In genomic region chr1:185472025-185472720, GRCm38 (mm10) we compare ENCODE assay signal across 14 mouse cellular contexts. TPM values are rescaled to one million over a fixed set of nuclear protein-coding genes. Genes with fewer than 3 reads are reported as not detected.
DNase-seq lines count a peak whose midpoint lies in the region; ATAC-seq and TF ChIP-seq lines count a peak whose summit lies in the region.
"Had no signal": no experiment of that assay in that cellular context is flagged by ENCODE, and none has a peak within 500 bp of the region (broad histone marks: within the 10 kb centered on the region; RNA-seq: fewer than 3 reads in every experiment).

No protein-coding gene starts in this region.

- intact Hi-C loops in left cerebral cortex, postnatal 4 days (cut with DNase I): no loop called here
- intact Hi-C loops in left cerebral cortex, postnatal 36 days (cut with DNase I): no loop called here

- H3K4me2 ChIP-seq in heart, embryonic 11.5 days: peak overlapping the region; percentile 41
- H3K4me2 ChIP-seq in embryonic facial prominence, embryonic 13.5 days: no peak overlapping the region
- H3K4me2 ChIP-seq: neural tube, embryonic 13.5 days had no signal

- no peaks in the 10 kb centered on the region for H3K27me3 ChIP-seq in heart, embryonic 11.5 days (ENCODE audit: control insufficient read depth, insufficient read depth, low read length)
- no peaks in the 10 kb centered on the region for H3K27me3 ChIP-seq in MEL (ENCODE audit: control insufficient read depth in 1 of 2, insufficient read depth in 2 of 2, low read length in 2 of 2)
- H3K27me3 ChIP-seq in embryonic facial prominence, embryonic 13.5 days: no peaks in the 10 kb centered on the region
- H3K27me3 ChIP-seq: neural tube, embryonic 13.5 days had no signal

- no peak for DNase-seq in heart, adult 18-20 months
- peak; percentile 88 for DNase-seq in MEL (ENCODE audit: low read depth, low spot score)
- DNase-seq in left cerebral cortex, postnatal 4 days: no peak
- DNase-seq in urinary bladder, adult 2 months (ENCODE audit: low spot score): no peak
- no peak for DNase-seq in left cerebral cortex, postnatal 36 days (ENCODE audit: low spot score in 2 of 2)
- DNase-seq: B cell, adult 2 months; cerebellum, adult 9-10 months; heart, postnatal 36 days; layer of hippocampus, adult 9-11 months; lung, postnatal 10 days had no signal

- no peak for TF ChIP-seq RAD21 in MEL (IDR thresholded peaks at IDR 0.05; ENCODE audit: low read depth, low read length)

- H3K4me3 ChIP-seq in heart, embryonic 11.5 days (ENCODE audit: low read depth, low read length): no peak overlapping the region
- no peak overlapping the region for H3K4me3 ChIP-seq in MEL (ENCODE audit: control insufficient read depth in 1 of 2, insufficient read depth in 1 of 2, low read depth in 2 of 2, low read length in 2 of 2)
- H3K4me3 ChIP-seq in embryonic facial prominence, embryonic 13.5 days: no peak overlapping the region
- H3K4me3 ChIP-seq: neural tube, embryonic 13.5 days had no signal

- H3K9me3 ChIP-seq in heart, embryonic 11.5 days (replicated peaks; ENCODE audit: control insufficient read depth, low read length): no peaks in the 10 kb centered on the region
- H3K9me3 ChIP-seq in MEL (replicated peaks; ENCODE audit: insufficient read depth, low read length): no peaks in the 10 kb centered on the region
- no peaks in the 10 kb centered on the region for H3K9me3 ChIP-seq in embryonic facial prominence, embryonic 13.5 days
- H3K9me3 ChIP-seq: neural tube, embryonic 13.5 days had no signal

- peak overlapping the region; percentile 87 for H3K27ac ChIP-seq in heart, embryonic 11.5 days (ENCODE audit: low read depth, low read length)
- H3K27ac ChIP-seq in MEL (ENCODE audit: control insufficient read depth, low read depth, low read length): peak overlapping the region; percentile 79
- H3K27ac ChIP-seq in embryonic facial prominence, embryonic 13.5 days: no peak overlapping the region
- H3K27ac ChIP-seq: neural tube, embryonic 13.5 days had no signal

- H3K4me1 ChIP-seq in heart, embryonic 11.5 days (ENCODE audit: control insufficient read depth, insufficient read depth, low read length): peaks cover 18% of the 10 kb centered on the region
- peaks cover 16 to 46% of the 10 kb centered on the region in 2 experiments for H3K4me1 ChIP-seq in MEL (ENCODE audit: control insufficient read depth in 1 of 2, insufficient read depth in 2 of 2, low read length in 2 of 2)
- H3K4me1 ChIP-seq in embryonic facial prominence, embryonic 13.5 days: no peaks in the 10 kb centered on the region
- H3K4me1 ChIP-seq: neural tube, embryonic 13.5 days had no signal

- no peaks in the 10 kb centered on the region for H3K79me2 ChIP-seq in MEL (ENCODE audit: control insufficient read depth, insufficient read depth, low read length, poor library complexity)

- no peaks in the 10 kb centered on the region for H3K36me3 ChIP-seq in heart, embryonic 11.5 days (ENCODE audit: control insufficient read depth, insufficient read depth, low read length)
- peaks cover 0 to 39% of the 10 kb centered on the region in 2 experiments; a peak in 2 of 4 replicates for H3K36me3 ChIP-seq in MEL (ENCODE audit: control insufficient read depth in 1 of 2, insufficient read depth in 2 of 2, low read length in 2 of 2)
- H3K36me3 ChIP-seq in embryonic facial prominence, embryonic 13.5 days: no peaks in the 10 kb centered on the region
- H3K36me3 ChIP-seq: neural tube, embryonic 13.5 days had no signal

- no peak for TF ChIP-seq POLR2A in MEL (IDR thresholded peaks at IDR 0.05; ENCODE audit: control insufficient read depth in 1 of 2, insufficient read depth in 1 of 2, low read depth in 1 of 2, low read length in 2 of 2, poor library complexity in 1 of 2)

- H3K9ac ChIP-seq in heart, embryonic 11.5 days (ENCODE audit: low read depth, low read length): peak overlapping the region; percentile 56; the same call in 1 of the 2 replicates
- H3K9ac ChIP-seq in MEL (ENCODE audit: control insufficient read depth, low read depth, low read length, poor library complexity, severe bottlenecking): peak overlapping the region; percentile 1; the same call in 1 of the 2 replicates
- H3K9ac ChIP-seq in embryonic facial prominence, embryonic 13.5 days: 0 out of 2 replicates have a peak overlapping the region, but pooled peaks have one; percentile 32
- H3K9ac ChIP-seq: neural tube, embryonic 13.5 days had no signal

- TF ChIP-seq CTCF in MEL (IDR thresholded peaks at IDR 0.05 in 2 of 3, conservative IDR thresholded peaks at IDR 0.05 in 1 of 3; ENCODE audit: control insufficient read depth in 1 of 3, insufficient read depth in 1 of 3, low read depth in 2 of 3, low read length in 3 of 3, poor library complexity in 1 of 3, severe bottlenecking in 1 of 3): no peak

- TF ChIP-seq EP300 in MEL (IDR thresholded peaks at IDR 0.05; ENCODE audit: low read depth in 1 of 2, low read length in 2 of 2): peak; percentile 83 to 96

- ATAC-seq in heart, embryonic 11.5 days (replicated peaks; ENCODE audit: insufficient number of reproducible peaks, low FRiP score, low TSS enrichment): peak; percentile 90
- ATAC-seq in embryonic facial prominence, embryonic 13.5 days (ENCODE audit: insufficient number of reproducible peaks, insufficient read depth, low FRiP score, low TSS enrichment, low read depth): no peak
- ATAC-seq in megakaryocyte, adult 5-6 weeks (ENCODE audit: poor library complexity, severe bottlenecking): peak; percentile 58

- 20% methylated on average over 8 of the region's 8 CpGs for WGBS in heart, embryonic 11.5 days (ENCODE audit: insufficient replicate concordance)
- 33% methylated on average over 8 of the region's 8 CpGs for WGBS in embryonic facial prominence, embryonic 13.5 days

TF ChIP-seq in MEL, 35 proteins besides CTCF, POLR2A, EP300 and RAD21:
- TF ChIP-seq UBTF (IDR thresholded peaks at IDR 0.05; ENCODE audit: borderline replicate concordance, insufficient read depth, low read depth, low read length) (no peak), TCF12 (IDR thresholded peaks at IDR 0.05; ENCODE audit: low read depth, low read length) (peak; percentile 98), SMC3 (IDR thresholded peaks at IDR 0.05; ENCODE audit: low read depth, low read length) (no peak), ZKSCAN1 (IDR thresholded peaks at IDR 0.05; ENCODE audit: low read depth, low read length) (no peak), MYB (IDR thresholded peaks at IDR 0.05; ENCODE audit: low read depth, low read length) (0 out of 2 replicates have a peak, but pooled peaks have one; percentile 55), MYC (IDR thresholded peaks at IDR 0.05; ENCODE audit: low read depth, low read length) (peak; percentile 95), CHD2 (IDR thresholded peaks at IDR 0.05; ENCODE audit: low read length) (no peak), USF1 (IDR thresholded peaks at IDR 0.05; ENCODE audit: low read depth, low read length) (peak; percentile 83), RCOR1 (IDR thresholded peaks at IDR 0.05; ENCODE audit: low read depth, low read length) (peak; percentile 72), HCFC1 (IDR thresholded peaks at IDR 0.05; ENCODE audit: low read depth, low read length) (no peak), KAT2A (conservative IDR thresholded peaks at IDR 0.05; ENCODE audit: low read depth, low read length) (no peak), POLR2AphosphoS5 (IDR thresholded peaks at IDR 0.05; ENCODE audit: borderline replicate concordance, low read depth, low read length) (no peak), MAZ (IDR thresholded peaks at IDR 0.05; ENCODE audit: low read depth, low read length) (no peak), ETS1 (IDR thresholded peaks at IDR 0.05; ENCODE audit: low read depth, low read length) (peak; percentile 96), NELFE (IDR thresholded peaks at IDR 0.05; ENCODE audit: low read depth, low read length) (no peak), MEF2A (IDR thresholded peaks at IDR 0.05; ENCODE audit: extremely low read depth, insufficient replicate concordance, low read depth, low read length, poor library complexity, severe bottlenecking) (no peak), SIN3A (IDR thresholded peaks at IDR 0.05; ENCODE audit: low read length) (peak; percentile 96), NRF1 (IDR thresholded peaks at IDR 0.05; ENCODE audit: insufficient read depth, low read depth, low read length, poor library complexity, severe bottlenecking) (no peak), MXI1 (IDR thresholded peaks at IDR 0.05; ENCODE audit: low read depth, low read length) (peak; percentile 97), POLR2AphosphoS2 (IDR thresholded peaks at IDR 0.05; ENCODE audit: low read length) (no peak), GATA1 (IDR thresholded peaks at IDR 0.05; ENCODE audit: low read depth, low read length) (peak; percentile 93), MAFK (IDR thresholded peaks at IDR 0.05; ENCODE audit: borderline replicate concordance, low read depth, low read length) (no peak; the same call in 1 of the 2 replicates), ZNF384 (IDR thresholded peaks at IDR 0.05; ENCODE audit: low read depth, low read length) (peak; percentile 12; the same call in 1 of the 2 replicates), TBP (IDR thresholded peaks at IDR 0.05; ENCODE audit: low read depth, low read length) (no peak), BHLHE40 (IDR thresholded peaks at IDR 0.05; ENCODE audit: borderline replicate concordance, low read depth, low read length) (peak; percentile 100), TAL1 (IDR thresholded peaks at IDR 0.05; ENCODE audit: low read length) (peak; percentile 94), USF2 (IDR thresholded peaks at IDR 0.05; ENCODE audit: borderline replicate concordance in 1 of 2, insufficient read depth in 1 of 2, low read depth in 1 of 2, low read length in 2 of 2) (no peak), ZMIZ1 (IDR thresholded peaks at IDR 0.05; ENCODE audit: low read depth, low read length) (no peak), MAX (IDR thresholded peaks at IDR 0.05; ENCODE audit: low read length) (peak; percentile 96)

RNA-seq across cellular contexts. Expression of gene Slc30a10, which starts 17.5 kb away (rescaled TPM):
- polyA plus RNA-seq in heart, embryonic 11.5 days (2014; fragmentation: Nextera tagmentation; extraction: Ambion mirVana): 3.9 and 5.0 TPM in 2 replicates
- not detected for total RNA-seq in heart, adult 18-20 months (2021)
- 2.1 and 3.9 TPM in 2 replicates for total RNA-seq in MEL (2012; rRNA removed)
- polyA plus RNA-seq in MEL (2012; ENCODE audit: insufficient read depth in 1 of 2, insufficient read length in 2 of 2, low read depth in 1 of 2, low replicate concordance in 2 of 2, missing spikeins in 1 of 2): 1 to 10 TPM in 1 of 2 experiments, not detected in 1; 7.9 TPM
- 0.31 and 0.44 TPM in 2 replicates for polyA plus RNA-seq in embryonic facial prominence, embryonic 13.5 days (2015; fragmentation: Nextera tagmentation; extraction: Ambion mirVana)
- total RNA-seq in megakaryocyte, adult 5-6 weeks (2015): 0.07 and 0.09 TPM in 2 replicates
- total RNA-seq in megakaryocyte, adult 5-6 weeks (2017): 0.07 and 0.16 TPM in 2 replicates
- 10 to 100 TPM; 14.7 to 16.2 TPM for total RNA-seq in left cerebral cortex, postnatal 4 days (2021)
- polyA plus RNA-seq in urinary bladder, adult 2 months (2012; rRNA removed): 0.01 TPM in 1 of 2 replicates, not detected in the other
- total RNA-seq in left cerebral cortex, postnatal 36 days (2021): 1 to 10 TPM; 7.9 to 9.4 TPM
- total RNA-seq: heart, postnatal 36 days had no signal

Comparison
In these comparisons a context has a peak if more than half of its experiments do, and no peak if none do; other contexts are left out.
1. H3K9ac ChIP-seq: peak in every context shown above with its lines; median percentile 56 in heart, embryonic 11.5 days; 32 in embryonic facial prominence, embryonic 13.5 days; 1 in MEL.